Mouse (Mus musculus): ENCODE data around the gene Fdx1. TPM values are rescaled to one million over a fixed set of nuclear protein-coding genes. Genes with fewer than 3 reads are reported as not detected.

The Fdx1 gene
- total RNA-seq, 2 experiments from 2014 or later: 15.2 to 16.0 TPM

DNA sequence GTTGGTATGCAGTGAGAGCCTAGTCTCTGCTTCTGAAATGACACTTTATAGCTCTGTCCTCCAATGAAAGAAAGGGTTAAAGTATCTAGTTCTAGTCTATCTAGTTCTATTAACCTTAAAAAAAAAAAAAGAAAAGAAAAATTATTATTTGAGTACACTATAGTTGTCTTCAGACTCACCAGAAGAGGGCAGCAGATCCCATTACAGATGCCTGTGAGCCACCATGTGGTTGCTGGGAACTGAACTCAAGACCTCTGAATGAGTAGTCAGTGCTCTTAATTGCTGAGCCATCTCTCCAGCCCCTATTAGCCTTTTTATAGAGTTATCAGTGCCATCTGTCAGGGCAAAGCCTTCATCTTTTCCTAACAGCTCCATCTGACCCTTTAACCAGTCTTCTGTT lies 3.0 kb upstream of the Fdx1 start:
- no peak for DNase-seq

DNA sequence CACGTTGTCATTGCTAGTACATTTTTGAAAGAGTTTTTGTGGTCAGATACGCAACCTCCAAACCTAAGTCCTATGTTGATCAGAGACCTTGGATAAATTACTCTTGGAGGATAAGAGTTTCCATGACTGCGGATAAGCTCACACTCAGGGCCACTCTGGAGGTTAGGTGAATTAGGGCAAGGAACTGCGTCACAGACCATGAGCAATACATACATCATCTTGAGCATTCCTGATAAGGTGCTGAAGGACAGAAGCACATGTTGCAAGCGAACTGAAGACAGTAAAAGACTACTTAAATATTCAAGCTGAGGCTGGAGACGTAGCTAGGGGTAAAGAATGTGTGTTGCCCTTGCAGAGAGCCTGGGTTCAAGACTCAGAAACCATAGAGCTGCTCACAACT lies 754 bp upstream of the Fdx1 start:
- DNase-seq: no peak
- intact Hi-C loops (cut with DNase I): no loop called here

More for the DNA sequence above, 3.0 kb upstream of the Fdx1 start:
- intact Hi-C loops (cut with DNase I): no loop called here

DNA sequence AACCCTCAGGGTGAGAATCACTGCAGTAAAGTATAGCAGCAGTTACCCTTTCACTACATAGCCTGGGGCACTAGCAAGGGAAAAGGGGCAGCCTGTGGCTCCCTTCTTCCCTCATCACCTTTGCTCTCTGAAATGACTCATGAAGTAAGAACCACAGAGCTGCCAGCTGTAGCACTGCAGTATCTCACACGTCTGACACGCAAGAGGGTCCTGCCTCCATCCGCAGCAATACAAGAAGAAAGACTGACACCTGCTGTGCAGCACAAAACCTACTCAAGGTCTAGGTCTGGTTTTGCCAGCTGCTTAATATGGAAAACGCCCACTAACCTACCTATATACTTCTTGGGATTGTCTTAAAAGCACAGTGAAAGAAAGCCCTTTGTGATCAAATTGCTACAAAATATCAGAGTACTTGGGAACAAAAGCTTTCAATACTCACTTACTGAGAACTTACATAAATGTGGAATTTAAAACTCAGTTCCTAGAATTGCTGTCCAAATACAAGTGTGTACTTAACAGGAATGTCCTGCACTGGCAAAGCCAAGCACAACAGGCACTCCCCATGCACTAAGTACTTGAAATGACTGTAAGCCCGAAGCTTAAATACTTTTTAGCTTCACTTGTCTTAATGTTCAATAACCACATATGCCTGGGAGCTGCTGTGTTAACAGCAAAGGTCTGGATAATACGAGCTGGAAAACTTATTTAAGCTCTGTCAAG lies 2.0 kb downstream of the Fdx1 start:
- intact Hi-C loops (cut with DNase I): no loop called here
- no peak for DNase-seq

DNA sequence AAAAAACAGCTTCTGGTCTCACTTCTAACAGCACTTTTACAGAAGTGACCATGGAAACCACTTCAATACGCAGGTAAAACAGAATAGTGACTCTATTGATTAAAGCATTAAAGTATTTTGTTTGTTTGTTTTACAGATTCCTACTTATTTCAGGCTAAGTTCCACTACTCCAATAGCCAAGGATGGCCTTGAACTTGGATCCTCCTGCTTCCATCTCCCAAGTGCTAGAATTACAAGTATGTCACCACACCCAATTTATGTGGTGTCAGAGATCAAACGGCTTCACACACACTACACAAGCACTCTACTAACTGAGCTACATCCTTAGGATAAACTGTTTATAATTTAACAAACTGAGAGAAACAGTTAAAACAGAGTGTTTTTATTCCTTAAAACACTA lies 3.0 kb downstream of the Fdx1 start:
- intact Hi-C loops (cut with DNase I): no loop called here
- no peak for DNase-seq

DNA sequence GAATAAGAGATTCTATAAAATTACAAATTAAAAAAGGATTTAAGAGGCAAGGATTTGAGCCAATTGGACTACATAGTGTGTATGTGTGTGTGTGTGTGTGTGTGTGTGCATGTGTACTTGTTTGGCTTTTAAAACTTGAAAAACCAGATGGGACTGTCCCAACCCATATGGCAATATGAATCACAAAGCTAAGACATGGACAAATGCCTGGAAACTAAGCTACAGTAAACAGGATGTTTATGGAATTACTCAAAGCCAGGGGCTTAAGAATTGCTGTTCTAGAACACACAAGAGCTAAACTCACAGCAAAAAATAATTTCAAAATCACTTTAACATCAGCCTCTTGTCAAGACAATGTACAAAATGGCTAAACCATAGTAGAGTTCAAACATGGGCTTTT lies 4.4 kb downstream of the Fdx1 start:
- no peak for DNase-seq
- intact Hi-C loops (cut with DNase I): loop anchor here (10.0 kb wide), 1 partner anchor 794 kb away; the partner anchor contains the start of gene Gm32742

DNA sequence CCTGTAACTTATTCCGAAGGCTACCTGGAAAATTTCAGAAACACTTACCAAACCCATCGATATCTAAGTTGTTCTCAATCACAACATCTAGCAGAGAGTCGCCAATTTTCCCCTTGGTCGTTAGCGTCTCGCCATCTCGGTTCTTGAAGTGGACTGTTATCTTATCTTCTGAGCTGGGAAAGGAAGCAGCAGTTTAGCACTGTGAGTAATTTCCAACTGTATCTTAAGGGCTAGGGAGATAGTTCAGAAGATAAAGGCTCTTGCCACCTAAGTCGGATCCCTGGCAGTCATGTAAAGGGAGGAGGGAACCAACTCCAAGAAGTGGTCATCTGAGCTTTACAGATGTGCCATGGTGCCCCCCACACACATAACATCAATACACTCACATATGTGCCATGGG lies 6.3 kb downstream of the Fdx1 start:
- intact Hi-C loops (cut with DNase I): loop anchor here (10.0 kb wide), 1 partner anchor 792 kb away; the partner anchor contains the start of gene Gm32742
- DNase-seq: no peak

DNA sequence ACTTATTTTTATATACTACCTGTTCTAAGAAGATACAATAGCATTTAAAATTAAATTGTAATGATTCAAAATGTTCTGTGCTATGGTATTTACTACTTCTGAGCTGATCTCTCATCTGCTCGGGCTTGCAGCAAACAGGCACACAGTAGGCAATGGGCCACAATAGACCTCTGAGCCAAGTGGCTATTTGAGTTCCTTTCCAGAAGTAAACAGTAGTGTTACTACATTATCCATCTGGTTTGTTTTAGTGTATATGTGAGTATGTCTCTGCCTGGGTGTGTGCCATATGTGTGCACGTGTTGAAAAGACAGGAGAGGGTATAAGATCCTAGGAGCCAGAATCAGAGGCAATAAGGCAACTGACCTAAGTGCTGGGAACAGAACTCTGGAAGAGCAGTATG lies 6.9 kb downstream of the Fdx1 start:
- intact Hi-C loops (cut with DNase I): loop anchor here (10.0 kb wide), 1 partner anchor 792 kb away; the partner anchor contains the start of gene Gm32742
- DNase-seq: no peak

DNA sequence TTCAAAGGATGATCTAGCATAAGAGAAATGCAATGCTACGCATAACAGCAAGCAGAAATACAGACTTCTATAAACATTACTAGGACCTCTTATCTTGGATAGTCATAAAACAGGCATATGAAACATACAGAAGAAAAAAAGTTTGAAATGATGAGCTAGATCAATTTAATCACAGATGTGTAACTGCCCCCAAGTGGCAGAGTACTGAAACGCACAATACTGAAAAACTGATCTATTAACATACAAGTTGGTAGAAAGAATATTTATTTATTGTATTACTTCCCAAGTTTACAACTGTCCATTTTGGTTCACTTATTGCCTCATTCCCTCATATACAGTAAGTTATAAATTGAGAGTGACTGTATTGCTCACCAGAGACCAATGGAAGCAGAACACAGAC lies 12.0 kb downstream of the Fdx1 start:
- intact Hi-C loops (cut with DNase I): loop anchor here (10.0 kb wide), 1 partner anchor 787 kb away; the partner anchor contains the start of gene Gm32742
- no peak for DNase-seq

DNA sequence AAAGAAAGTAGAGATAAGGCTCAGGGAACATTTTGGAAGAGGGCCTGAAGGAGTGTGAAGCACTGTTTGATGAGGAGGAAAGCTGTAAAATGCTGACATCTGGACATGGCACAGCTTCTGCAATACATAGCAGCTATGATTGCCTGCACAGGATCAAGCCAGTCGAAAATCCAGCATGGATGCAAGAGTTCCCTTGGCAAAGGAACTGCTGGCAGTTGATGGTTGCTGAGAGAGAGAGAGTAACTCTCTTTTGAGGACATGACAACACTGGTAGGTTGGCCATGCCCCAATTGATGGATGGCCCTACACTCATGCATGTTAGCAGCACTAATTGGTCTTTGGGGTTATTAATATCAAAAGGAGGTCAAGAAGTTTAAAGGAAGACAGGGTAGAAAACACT lies 12.7 kb downstream of the Fdx1 start:
- intact Hi-C loops (cut with DNase I): loop anchor here (10.0 kb wide), 1 partner anchor 786 kb away; the partner anchor contains the start of gene Gm32742
- no peak for DNase-seq

DNA sequence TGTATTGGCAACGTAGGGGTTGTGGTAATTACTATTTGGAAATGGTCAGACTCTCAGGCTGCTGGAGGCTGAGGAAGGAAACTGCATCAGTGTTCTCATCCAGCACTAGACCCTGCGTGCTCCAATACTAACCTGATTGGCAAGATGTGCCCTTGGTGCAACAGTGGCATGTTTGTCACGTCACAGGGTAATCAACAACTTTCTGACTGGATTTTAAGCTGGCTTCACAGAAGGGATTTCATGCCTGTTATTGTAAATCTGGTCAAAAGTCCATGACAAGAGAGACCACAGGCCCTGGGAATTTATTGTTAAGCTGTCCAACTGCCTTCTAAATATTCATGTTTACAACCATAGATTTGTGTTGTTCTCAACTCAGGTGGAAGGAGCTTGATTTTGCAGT lies 13.1 kb downstream of the Fdx1 start:
- intact Hi-C loops (cut with DNase I): loop anchor here (10.0 kb wide), 1 partner anchor 785 kb away; the partner anchor contains the start of gene Gm32742
- no peak for DNase-seq

DNA sequence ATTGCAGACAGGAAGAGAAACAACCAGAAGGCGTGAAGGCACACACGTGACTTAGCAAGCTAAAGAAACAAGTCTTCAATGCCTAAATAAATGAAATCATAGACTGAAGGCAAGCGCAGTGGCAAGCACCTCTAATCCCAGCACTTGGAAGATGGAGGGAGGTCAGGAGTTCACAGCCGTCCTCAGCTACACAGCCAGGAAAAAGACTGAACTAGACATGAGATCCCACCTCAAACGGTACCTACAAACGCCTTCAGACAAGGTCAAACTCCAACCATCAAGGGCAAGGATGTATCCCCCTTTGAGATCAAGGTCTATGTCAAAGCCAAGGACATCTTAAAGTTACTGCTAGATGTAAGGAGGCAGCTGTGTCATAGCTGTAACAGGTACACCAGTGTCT lies 19.4 kb downstream of the Fdx1 start:
- intact Hi-C loops (cut with DNase I): loop anchor here (10.0 kb wide), 2 partner anchors 109 to 169 kb away; no protein-coding TSS in a partner anchor
- DNase-seq: no peak

DNA sequence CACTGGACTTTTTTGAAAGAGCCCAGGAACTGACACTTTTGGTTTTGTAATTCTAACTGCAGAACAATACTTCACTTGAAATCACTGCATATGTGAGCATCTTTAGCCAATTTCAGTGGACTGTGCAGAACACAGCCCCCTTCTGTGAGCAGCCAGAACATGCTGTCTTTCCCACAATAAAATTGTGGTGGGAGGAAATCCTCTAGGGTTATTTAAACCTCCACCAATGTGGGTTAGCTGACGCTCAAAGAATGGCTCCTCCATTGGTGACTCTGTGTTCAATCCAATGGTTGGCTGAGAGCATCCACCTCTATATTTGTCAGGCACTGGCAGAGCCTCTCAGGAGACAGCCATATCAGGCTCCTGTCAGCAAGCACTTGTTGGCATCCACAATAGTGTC lies 28.7 kb downstream of the Fdx1 start:
- DNase-seq: no peak
- intact Hi-C loops (cut with DNase I): no loop called here

DNA sequence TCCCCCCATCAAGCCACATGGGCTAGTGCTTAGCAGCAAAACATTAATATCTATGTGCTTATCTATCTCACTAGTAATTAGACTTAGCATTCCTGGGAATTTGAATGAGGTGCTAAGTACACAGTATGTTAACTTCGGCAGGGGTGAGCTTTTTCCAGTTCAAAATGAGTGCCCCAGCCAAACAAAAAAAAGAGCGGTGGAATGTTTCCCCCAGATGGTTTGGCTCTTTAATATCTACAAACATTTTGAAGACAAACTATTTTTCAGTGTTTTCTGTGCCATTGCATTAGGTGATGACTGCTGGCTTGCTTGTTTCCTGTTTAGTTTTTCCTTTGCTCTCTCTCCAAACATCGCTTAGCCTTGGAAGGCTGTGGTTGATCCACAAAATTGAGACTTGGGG lies 31.4 kb downstream of the Fdx1 start:
- no peak for DNase-seq
- intact Hi-C loops (cut with DNase I): no loop called here

DNA sequence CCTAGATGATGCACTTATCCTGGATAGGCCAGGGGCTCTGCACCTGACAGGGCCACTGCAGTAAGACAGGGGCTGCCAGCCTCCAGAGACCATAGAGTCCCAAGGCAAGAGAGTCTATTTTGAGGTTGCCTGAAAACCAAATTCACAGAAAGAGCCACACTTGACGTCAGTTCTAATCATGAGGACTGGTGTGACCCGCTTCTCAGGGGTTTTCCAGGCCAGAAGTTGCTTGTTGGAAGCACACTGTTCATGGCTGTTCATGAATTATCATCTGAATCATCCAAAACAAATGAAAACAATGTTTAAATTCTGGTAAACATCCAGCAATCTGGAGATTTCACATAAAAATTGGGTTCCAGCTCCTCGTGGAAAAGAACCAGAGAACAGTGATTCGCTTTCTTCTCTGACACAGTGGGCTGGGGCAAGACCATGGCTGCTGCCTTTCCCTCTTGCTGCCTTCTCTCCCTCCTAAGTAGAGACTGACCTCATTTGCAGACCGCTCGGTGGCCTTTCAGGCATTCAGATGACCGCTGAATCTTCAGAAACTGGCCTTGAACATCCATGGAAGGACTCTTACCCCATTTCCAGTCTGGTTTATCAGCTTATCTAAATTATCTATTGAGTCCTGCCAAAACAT lies 32.2 kb downstream of the Fdx1 start:
- intact Hi-C loops (cut with DNase I): no loop called here
- DNase-seq: no peak

DNA sequence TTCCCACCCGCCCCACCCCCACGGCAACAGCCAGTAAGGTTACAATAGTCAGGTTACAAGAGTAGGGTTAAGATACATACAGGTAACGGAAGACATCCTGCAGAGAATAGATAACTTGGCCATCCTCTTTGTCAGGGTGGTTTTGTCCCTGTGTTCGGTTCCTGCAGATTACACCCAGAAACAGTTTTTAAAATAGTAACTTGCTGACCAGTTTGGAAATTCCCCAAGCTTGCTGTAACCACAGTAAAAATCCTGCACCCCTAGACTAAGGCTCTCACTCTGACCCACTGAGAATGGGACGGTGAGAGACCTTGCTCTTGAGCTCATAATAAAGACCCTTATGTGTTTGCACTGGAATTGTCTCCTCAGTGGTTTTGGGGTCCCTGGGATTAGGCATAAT lies 33.4 kb downstream of the Fdx1 start:
- DNase-seq: no peak
- intact Hi-C loops (cut with DNase I): no loop called here

DNA sequence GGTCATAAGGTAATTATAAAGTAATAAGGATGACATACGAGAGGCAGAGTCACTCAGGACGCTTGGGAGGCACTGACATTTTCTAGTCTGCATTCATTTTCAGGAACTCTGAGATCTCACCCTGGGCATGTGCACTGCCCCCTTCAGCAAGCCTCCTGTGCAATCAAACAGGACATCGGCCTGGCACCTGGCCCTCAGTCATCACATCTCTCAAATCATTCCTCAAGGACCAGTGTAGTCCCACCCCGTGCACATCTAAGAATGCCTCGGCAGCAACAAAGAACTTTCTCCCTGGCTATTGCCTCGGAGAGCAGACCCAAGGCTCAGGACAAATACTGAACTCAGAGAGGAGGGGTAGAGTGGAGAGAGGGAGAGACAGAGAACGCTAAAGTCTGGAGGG lies 34.7 kb downstream of the Fdx1 start:
- intact Hi-C loops (cut with DNase I): no loop called here
- peak; percentile 13 for DNase-seq

DNA sequence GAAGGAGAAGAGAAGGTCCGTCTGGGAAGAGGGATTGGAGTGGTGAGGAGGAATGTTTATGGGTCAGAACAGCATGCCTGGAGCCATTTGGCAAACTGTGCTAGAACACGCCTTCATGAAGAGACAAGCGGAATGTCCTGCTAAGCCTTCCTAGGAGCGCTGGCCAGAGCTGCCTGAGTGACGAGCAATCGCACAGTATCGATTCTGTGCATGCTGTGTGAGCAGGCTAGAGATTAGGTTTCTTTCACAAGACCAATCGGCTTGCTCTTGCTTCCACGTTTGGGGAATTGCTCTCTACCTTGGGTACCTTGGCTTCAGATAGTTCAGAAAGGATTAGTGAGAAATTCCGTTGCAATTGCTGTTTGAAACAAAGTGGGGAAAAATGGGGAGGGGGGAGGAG lies 35.2 kb downstream of the Fdx1 start:
- no peak for DNase-seq
- intact Hi-C loops (cut with DNase I): no loop called here

DNA sequence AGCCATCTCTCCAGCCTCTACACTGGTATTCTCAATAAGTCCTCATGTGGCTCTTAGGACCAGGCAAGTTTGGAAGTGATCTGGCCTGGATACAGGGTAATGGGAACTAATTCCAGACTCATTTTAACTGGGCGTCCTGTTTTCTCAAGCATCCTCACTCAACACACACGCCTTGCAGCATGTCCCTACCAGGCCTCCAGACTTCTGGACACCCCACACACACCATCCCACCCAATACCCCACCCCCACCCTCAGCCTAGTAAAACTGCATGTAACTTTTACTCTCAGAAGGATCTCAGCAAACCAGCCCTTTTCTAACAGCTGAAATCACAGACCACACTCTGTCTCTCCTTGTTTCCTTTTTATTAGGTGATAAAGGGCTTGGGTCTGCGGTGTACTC lies 35.7 kb downstream of the Fdx1 start:
- intact Hi-C loops (cut with DNase I): no loop called here
- DNase-seq: no peak

DNA sequence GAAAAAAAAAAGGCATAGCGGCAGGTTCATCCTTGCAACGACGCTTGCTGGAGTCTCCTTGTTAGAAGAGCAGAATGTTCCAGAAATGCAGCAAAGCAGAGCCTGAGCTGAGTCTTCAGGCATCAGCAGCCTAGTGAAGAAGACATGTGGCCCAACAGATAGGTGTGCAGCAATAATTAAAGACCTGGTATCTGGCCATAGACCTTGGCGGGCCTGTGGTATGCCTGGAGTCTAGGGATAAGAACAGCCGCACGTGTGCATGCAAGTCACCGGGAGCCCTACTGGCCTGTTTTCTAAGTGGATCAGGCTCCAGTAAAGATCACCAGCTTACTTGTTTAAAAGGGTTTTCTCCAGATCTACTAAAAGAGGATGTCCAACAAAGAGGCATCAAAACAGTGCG lies 36.7 kb downstream of the Fdx1 start:
- DNase-seq: no peak
- intact Hi-C loops (cut with DNase I): no loop called here

DNA sequence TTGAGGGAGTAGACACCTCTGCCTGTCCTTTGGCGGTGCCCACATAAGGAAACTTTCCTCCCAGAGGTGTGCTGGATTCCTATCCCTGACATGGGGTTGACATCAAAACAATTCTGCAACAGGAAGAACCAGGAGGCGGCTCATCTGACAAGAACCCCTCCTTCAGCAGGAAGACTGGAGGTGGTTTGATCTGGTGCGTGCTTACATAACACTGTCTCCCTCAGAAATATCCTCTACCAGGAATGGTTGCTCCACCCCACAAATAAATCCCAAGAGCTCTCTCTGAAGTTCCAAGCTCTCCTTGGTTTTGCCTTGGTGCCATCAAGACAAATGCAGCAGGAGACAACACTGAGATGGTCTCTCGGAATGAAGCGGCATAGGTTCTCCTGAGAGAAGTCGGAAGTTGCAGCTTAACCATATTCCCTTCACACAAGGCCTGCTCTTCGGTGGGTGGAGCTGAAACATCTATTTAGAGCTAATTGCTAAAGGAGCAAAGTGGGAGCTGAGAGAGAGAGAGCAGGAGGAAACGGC lies 38.7 kb downstream of the Fdx1 start:
- no peak for DNase-seq
- intact Hi-C loops (cut with DNase I): no loop called here

DNA sequence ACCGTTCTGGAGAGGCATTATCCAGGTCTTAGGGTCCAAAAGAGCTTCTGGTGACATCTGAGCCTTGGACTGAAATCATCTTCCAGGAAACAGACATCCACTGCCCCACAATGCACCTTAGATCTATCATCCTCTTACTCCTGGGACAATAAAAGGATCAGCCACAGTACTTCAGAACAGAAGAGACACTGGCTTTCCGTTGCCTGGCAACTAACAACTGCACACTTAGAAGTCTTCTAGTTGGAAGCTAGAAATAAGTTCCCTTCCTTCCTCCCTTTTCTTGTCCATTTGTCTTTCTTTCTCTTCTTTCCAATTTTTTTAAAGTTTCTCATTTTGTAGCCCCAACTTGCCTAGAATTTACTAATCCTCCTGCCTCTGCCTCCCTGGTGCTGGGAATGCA lies 40.6 kb downstream of the Fdx1 start:
- intact Hi-C loops (cut with DNase I): no loop called here
- DNase-seq: no peak

DNA sequence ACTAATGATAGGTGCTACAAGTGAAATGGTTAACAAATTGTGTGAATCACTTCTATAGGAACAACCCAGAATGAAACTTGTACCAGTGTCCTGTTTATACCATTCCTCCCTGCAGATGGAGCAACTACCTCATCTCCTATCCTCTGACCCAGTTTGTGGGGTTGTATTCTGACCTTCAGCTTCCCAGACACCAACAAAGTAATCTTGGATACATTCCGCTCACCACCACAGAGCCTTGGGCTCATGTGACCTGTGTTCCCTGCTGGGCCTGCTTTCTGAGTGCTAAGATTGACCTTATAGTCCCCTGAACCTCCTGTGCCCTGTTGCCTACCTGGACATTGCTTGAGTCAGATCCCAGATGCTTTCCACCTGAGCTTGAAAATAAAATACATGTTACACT lies 47.8 kb downstream of the Fdx1 start:
- intact Hi-C loops (cut with DNase I): no loop called here
- no peak for DNase-seq
